Mouse (Mus musculus) layer of hippocampus, postnatal 14 days (tissue): ENCODE measurements around the gene Dkk2. TPM values are rescaled to one million over a fixed set of nuclear protein-coding genes. Genes with fewer than 3 reads are reported as not detected.
"Not testable (repeated sequence)": the region's sequence is repeated elsewhere in the genome, so short reads cannot be mapped to it uniquely, and the experiment has no call there.

Experiments used
- DNase-seq, 2 experiments: peaks; one replicate each; pipeline ENCODE4 v3.0.0; 2021 to 2022; ENCODE audit warnings: low spot score in 2 of 2, mixed read lengths in 1 of 2
- long read RNA-seq, 2 experiments: library from polyadenylated mRNA; stranded (forward); transcript quantifications; one replicate each; pipeline ENCODE4 v2.0.0; 2021
- total RNA-seq, 2 experiments: library from RNA; stranded (reverse); gene quantifications; 2 replicates each; pipeline ENCODE4 v1.2.3; 2021

The Dkk2 gene
- under 1 TPM; 0.43 to 0.51 TPM for total RNA-seq
- long read RNA-seq, experiment 1, result 0 reads
- long read RNA-seq, experiment 2, partial matches to known transcripts, result 0 of 1 reads
- long read RNA-seq, experiment 2, other reads (novel, unspliced or antisense), result 0 of 1 reads

DNA sequence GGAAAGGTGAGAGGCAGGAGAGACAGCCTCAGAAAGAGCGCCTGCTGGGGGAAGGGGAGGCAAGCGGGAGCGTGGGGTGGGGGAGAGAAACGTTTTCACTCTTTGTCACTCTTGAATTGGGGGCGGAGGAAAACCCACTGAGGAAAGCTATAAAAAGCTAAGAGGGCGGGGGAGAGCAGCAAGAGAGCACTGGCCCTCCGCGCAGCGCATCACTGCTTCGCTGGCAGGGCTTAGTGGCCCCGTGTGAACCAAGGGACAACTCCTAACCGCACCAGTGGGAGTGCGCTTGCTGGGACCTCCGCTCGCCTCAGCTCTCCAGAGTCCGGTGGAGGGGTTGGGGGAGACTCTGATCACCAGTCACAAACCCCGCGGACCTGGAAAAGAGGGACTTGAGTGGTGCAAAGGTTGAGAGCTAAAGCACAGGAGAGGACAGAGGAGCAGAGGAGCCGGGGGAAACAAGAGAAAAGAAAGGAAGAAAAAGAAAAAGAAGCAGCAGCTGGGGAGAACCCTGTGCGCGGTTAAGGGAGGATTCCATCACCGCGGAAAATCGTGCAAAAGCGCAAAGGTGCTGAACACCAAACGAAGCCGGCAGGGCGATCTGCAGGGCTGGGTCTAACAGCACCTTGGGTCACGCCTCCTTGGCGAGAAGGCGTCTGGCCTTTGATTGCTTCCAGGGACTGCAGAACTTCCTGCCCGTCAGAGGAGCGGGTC lies at the start of gene Dkk2:
Gene Dkk2, plus strand, starts transcription at position 181 of the 711 bp plus-strand sequence.
- no peak for DNase-seq

DNA sequence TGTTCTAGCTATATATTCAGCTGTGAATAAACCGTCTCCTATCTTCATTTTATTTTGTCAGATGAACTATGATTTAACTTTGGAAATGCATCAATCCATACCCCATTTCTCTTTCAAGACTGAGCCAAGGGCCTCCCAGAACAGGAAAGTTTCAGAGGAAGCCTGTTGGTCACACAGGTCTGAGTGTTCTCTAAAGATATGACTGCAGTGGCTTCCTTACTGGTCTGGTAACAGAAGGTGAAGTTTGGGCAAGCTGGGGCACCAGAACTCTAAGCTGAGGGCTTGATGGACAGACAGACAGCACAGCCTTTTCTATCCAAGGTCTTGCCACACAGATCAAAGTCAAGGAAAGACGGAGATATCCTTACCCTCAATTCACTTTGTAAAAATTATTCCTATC lies 48.4 kb upstream of the Dkk2 start:
- DNase-seq, result no peak

DNA sequence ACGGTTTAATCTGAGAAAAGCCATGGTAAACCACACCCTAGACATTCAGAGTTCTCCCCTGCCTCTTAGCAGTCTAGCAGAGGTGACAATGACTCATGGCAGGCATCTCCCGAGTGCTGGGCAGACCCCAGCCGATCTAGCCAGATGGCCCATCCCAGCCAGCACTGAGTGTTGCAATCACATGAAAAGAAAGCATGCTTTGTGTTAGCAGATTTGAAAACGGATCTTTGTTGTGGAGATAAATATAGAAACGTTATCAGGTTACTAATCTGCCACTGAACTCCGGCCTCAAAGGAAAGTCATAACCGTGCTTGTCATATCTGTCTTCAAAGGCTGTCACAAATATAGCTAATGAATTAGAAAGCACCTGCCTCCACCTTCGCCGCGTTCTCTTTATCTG lies 47.4 kb upstream of the Dkk2 start:
- no peak for DNase-seq

DNA sequence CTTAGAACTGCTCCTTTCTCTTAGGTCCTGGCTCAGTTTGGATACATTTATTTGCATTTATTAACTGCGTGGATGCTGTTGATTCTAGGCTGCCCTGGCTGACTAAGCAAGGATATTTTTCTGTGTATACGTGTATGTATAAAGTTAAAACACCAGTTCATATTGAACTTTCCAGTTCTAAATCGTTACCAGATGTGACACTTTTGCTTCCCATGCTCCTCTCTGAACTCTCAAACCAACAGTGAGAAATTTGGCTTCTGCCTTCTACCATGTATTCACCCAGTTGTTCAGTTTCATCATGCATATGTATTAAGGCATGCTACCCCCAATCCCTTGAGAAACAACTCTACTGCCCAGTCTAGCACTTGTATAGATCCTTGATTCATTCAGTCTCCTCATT lies 45.0 kb upstream of the Dkk2 start:
- DNase-seq, result no peak

DNA sequence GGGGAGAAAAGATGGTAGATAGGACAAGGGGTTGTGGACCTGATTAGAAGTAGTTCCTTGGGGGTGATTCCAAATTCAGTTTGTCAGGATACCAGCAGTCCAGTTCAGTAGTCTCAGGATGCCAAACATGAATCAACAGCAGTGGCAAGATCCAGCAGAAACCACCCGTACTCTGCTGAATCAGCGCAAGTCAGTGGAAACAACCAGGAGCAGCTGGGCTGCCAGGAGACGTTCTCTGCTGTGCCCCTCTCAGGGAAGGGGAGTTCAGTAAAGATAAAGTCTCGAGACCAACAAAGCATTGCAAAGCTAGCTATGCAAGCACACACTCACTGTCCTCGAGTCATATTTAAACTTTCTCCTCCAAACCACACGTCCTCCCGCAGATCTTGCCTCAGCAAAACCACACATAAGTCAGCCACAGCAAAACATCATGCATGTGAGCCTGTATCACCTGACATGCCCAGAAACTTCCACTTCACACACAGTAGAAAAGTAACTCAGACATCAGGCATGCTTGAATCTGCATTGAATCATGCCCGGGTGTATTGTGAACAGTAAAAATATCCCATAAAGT lies 34.1 kb upstream of the Dkk2 start:
- DNase-seq, result no peak

DNA sequence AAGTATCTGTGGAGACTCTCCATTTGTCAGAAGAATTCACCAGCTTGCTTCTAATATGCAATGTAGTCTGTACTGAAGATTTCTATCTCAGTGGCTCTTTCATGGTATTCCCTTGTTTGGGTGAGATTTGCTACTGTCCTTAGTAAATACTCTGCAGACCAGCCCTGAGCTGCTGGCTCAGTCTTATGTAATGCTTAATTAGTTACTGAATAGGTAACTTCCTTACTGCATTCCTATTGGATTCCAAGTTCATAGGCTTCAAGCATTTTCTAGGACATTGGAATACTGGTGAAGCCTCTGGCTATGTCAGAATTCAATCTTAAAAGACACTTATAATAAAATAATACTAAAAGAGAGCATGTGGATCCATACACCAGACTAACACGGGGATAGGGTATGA lies 22.3 kb upstream of the Dkk2 start:
- DNase-seq, result not testable (repeated sequence)

DNA sequence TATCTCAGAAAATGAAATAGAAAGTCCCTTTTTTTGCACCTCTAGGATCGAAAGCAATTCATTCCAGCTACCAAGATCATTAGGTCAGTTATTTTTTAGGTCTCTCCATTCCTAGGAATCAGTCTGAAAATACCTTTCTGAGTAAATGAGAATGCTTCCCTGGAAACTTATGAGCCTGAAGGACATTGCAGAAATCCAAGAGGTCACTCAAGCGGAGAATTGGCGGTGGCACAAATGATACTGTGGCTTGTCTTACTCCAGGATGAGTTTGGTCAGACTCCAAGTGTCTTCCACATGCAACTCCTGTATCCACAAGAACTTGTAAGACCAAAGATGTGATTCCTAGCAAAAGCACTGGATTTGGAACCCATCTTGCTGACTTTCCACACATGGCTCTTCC lies 21.7 kb upstream of the Dkk2 start:
- DNase-seq, result no peak

DNA sequence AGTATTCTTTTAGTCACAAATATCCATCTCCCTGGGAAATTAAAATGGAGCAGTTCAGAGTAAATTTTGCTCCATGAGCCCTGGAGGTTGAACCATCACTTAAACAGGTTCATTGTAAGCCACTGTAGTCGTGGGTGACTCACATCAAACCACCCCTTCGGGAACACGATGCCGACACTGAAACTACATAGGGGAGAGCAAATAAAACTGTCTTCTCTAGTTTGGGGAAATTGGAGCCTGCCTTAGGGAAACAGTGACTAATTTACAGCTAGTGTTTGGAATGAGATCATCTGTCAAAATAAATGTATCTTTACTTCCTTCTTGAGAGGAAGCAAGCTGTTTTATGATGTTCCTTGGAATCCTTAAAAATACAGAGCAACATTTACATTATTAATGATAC lies 21.1 kb upstream of the Dkk2 start:
- no peak for DNase-seq

DNA sequence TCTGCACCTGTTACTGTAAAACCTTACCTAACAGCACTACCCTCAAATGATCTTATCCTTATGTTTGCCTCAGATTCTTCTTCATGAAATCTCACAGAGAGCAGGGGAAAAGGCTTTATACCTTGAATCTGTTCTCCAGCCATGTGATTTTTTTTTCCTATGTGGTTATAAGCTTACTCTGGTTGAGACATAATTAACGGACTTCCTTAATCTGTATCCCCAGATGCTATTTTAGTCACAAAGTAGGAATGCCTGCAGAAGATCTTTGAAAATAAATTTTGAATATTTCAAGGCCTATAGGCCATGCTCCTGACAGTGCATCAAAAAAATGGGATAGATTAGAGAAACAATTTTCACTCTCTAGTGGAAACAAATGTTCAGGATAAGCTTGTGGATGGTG lies 20.2 kb upstream of the Dkk2 start:
- no peak for DNase-seq

DNA sequence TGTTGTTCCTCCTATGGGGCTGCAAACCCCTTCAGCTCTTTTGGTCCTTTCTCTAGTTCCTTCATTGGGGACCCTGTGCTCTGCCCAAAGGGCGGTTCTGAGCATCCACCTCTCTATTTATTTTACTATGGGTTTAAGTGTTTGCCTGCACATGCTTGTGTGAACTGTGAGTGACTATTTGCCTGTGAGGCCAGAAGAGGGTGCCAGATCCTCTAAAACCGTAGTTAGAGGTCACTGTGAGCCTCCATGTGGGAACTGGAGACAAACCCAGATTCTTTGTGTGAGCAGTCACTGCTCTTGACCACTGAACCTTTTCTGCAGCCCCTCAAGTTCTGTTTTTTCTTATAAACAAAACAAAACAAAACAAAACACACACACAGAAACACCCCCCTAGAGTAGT lies 14.1 kb upstream of the Dkk2 start:
- no peak for DNase-seq

DNA sequence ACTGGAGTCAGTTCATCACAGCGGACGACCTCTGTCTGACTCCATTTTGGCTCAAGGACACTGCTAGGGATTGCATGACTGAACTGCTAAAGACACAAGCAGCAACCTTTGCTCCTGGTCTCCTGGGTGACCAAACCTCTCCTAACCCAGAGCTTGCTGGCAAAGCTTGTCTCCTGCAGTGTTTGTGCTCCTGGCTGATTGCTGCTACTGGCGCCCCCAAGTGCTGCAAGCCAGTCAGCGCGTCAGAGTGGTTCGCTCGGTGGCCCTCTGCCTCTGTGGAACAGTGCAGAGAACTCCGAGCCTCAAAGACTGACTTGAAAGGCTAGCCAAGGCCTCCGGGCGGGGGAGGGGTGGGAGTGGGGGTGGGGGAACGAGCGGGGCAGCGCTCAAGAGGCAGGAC lies 1.1 kb upstream of the Dkk2 start:
- DNase-seq, result peak; percentile 56 to 67

DNA sequence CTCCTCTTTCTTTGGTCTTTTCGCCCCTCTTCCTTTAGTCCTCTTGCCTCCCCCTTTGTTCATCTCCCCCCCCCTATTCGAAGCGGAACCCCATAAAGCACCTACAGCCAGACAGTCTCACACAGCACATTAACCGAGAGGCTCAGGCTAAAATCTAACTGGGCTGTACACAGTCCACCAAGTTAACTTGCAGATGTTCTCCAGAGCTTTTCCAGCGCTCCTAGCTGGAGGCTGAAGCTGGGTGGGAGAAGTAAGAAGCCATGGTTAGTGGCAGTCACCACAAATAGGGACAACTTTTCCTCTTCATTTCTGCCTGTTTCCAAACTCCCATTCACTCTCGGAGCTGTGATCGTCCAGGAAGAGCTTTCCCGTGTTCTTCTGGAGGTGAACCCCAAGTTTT lies 412 bp upstream of the Dkk2 start:
- no peak for DNase-seq

DNA sequence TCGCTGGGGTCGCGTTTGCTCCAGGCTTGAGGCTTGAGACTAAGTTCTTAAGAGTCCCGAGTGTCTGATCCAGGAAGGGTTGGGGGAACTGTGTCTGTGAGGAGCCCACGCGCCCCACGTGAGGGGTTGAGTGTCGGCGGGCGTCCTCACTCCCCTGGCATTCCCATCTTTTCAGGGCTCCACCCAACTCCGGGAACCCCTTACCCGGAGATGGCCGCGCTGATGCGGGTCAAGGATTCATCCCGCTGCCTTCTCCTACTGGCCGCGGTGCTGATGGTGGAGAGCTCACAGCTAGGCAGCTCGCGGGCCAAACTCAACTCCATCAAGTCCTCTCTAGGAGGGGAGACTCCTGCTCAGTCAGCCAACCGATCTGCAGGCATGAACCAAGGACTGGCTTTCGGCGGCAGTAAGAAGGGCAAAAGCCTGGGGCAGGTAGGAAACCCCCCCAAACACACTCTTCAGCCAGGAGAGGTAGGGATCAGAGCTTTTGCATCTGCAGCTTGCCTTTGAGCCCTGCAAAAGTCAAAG lies 795 bp downstream of the Dkk2 start:
- DNase-seq, result no peak

DNA sequence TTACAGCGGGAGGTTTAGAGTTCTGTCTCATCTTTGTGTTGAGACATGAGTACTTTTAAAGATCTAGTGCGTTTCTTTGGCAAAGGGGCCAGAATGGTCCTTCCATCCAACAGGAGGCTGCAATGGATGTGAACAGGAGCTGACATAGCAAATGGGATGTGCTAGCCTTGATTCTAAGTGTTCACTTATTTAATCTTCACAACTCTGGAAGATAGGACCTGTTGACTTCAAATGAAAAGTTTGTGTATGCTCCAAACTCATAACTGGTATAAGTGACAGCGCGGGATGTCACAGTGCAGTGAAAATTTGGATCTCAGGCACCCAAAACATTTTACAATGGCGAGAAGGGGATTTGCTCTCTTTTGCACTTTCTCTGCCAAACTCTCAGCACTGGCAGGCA lies 1.4 kb downstream of the Dkk2 start:
- peak in 1 of 2 experiments; percentile 2 for DNase-seq

DNA sequence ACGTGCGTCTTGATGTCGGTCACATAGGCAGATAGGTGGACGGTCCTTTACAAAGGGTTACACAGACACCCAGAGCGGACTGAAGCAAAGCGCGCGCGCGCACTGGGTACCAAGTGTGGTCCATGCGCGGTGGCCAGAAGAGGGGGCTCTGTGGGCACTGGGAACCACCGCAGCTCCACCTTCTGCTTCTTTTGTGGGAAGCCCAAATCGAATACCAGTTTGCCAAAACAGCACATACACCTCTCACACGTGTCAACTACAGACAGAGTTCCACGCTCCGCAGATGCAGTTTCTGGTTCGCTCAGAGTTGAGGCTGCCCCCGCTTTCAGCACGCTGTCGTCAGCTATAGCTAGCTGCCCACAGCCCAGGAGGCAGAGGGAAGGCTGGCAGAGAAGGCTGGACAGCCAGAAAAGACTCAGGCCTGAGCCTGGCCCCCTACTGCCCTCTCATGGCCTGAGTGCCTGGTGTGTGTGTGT lies 2.0 kb downstream of the Dkk2 start:
- peak; percentile 39 to 40 for DNase-seq

DNA sequence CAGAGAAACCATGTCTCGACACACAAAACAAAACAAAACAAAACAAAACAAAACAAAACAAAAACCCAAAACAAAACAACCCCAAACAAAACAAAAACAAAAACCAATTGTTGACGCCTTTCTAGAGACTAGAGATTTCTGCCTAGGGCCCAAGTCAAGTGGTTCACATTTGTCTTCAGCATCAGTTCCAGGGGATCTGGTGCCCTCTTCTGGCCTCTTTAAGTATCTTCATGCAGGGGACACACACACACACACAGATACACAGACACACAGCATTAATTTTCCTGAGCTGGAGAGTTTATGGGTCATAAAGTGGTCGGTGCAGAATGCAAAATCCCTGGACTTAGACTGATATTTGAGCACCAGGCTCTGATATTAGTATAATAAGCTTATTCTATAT lies 7.9 kb downstream of the Dkk2 start:
- DNase-seq, result no peak

DNA sequence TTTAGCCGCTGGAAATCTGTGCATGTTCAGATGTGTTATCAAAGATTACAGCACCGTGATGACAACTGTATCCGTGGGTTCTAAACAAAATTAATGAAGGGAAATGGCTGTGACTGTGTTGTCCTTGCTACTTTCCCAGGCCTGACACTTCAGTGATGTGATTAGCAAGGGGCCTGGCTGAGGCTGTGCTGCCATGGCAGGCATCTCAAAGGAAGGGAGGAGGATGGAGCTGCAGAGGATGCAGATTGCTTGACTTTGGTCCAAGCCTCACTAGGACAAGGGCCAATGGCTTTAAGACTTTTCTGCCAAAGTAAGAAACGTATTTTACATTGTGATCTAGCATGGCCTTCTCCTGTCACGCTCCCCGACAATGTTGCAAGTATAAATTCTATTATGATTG lies 11.2 kb downstream of the Dkk2 start:
- no peak for DNase-seq

DNA sequence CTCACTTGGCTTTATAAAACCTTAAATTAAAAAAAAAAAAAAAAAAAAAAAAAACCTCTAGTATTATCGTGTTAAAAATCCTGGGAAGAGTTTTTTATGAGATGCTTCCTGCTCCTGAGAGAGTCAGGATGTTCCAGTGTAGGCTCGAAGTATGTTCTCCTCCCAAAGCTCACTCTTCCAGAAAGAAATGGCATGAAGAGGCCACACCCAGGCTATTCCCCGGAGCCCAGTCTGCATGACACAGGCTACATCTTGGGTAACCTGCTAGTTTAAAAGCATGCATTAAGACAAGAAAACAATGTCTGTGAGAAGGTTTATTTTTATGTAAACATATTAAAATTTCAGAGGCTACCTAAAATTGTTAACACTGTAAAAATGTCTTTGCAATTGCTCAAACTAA lies 15.7 kb downstream of the Dkk2 start:
- DNase-seq, result no peak

DNA sequence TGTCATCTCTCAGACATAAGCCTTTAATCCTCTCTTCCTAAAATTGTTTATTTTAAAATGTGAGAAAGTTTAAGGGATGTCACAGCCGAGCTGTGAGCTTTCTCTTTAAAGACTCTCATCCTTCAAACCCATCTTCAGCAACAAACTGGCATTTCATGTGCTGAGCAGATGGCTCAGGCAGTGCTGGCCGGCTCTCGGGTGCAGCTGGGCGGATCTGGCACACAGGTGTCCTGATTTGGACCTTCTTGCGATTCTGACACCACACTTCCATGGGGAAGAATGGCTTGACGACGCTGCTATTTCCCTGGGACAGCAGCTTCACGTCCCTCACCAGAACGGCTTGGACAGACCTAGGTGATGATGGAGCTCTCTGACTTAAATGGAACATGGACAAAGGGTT lies 17.9 kb downstream of the Dkk2 start:
- peak; percentile 24 to 31 for DNase-seq

DNA sequence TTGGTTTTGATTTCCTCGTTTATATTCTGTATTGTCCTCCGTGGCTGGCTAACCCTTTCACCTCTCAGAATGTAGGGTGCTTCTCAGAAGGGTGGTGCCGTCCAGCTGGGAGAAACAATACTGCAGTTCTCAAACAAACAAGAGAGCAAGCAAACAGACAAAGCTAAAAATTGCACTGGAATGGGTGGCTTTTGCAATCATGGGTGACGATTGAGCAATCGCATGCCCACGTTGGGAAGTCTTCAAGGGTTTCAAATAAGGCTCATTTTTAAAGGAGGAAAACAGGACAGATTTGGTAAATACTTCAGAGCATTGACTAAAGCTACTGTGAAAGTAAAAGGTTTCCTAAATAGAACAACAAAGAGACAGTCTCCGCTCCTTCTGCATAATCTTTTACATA lies 18.4 kb downstream of the Dkk2 start:
- DNase-seq, result peak in 1 of 2 experiments; percentile 14

DNA sequence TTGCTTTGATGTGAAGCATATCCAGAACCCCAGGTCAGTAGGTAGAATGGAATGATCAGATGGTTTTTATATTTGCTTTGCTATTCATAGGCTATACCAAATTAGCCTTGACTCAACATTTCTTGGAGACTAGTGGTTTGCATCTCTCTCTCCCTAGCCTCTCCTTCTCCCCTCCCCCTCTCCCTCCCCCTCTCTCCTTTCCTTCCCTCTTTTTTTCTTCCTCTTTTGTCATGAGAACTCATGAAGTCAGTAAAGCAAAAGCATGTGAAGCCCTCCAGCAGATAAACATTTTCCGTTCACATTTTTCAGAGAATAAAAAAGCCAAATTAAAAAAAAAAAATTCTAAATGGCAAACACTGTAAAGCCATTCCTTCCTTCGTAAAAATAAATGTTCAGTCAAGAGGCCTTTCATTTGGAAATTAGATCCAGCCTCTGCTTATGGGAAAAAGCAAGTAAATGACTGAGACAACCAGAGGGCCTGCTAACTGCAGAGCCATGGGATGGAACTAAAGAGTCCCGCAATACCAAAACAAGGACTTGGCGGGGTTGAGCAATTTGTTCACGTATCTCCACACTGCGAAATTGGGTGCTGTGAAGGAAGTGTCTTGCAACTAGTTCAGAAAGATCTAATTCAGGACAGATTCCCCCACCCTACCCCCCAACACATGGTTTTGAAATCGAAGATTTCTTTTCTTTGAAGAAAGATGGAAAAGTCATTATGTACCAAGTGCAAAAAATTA lies 30.9 kb downstream of the Dkk2 start:
- DNase-seq, result no peak

DNA sequence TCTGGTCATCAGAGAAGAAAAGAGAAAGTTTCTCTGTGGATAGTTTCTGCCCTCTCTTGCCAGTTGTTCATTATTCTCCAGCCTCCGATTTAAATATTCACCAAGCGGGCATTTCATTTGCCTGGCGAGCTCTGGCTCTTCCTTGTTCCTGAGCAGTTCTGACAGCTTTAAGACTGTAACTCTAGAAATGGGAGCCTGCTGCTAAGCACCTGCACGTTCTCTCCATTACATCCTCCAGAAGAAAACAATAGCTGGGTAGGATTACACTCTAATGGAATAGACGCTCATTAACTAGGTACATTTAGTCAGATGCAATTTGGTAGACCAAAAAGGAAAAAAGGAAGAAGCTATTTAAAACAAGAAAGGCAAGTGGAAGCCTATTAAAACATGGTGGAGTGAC lies 36.3 kb downstream of the Dkk2 start:
- no peak for DNase-seq
